Mouse (Mus musculus) MEL (cell line): ENCODE data around the gene Naa20. TPM values are rescaled to one million over a fixed set of nuclear protein-coding genes. Genes with fewer than 3 reads are reported as not detected.
A peak's percentile ranks its signal among the peaks of the same experiment; 100 is the strongest.

Experiments used
- DNase-seq: peaks from one replicate; pipeline ENCODE4 v3.0.0; 2011; ENCODE audit warnings: low read depth, low spot score
- H3K27ac ChIP-seq: 2 replicates; pipeline ENCODE4 v1.5.1; 2012; ENCODE audit warnings: low read depth, mild to moderate bottlenecking, control low read depth, low read length, moderate library complexity; ENCODE audit not compliant: control insufficient read depth
- H3K27me3 ChIP-seq, 2 experiments: fragments of 150-350 bp in 1 of 2; sonication (generic) in 1 of 2; 2 replicates each; pipeline ENCODE4 v1.6.1; 2012; ENCODE audit warnings: low read length in 2 of 2, mild to moderate bottlenecking in 2 of 2, improper control_type of control experiment in 1 of 2, moderate library complexity in 1 of 2; ENCODE audit not compliant: insufficient read depth in 2 of 2, control insufficient read depth in 1 of 2
- H3K36me3 ChIP-seq, 2 experiments: 2 replicates each; pipeline ENCODE4 v1.6.1; 2012 to 2014; ENCODE audit warnings: low read length in 2 of 2, improper control_type of control experiment in 1 of 2, inconsistent platforms in 1 of 2, mild to moderate bottlenecking in 1 of 2; ENCODE audit not compliant: insufficient read depth in 2 of 2, control insufficient read depth in 1 of 2
- H3K4me1 ChIP-seq, 2 experiments: fragments of 150-350 bp in 1 of 2; sonication (generic) in 1 of 2; 2 replicates each; pipeline ENCODE4 v1.6.1; 2012; ENCODE audit warnings: low read length in 2 of 2, improper control_type of control experiment in 1 of 2, mild to moderate bottlenecking in 1 of 2; ENCODE audit not compliant: insufficient read depth in 2 of 2, control insufficient read depth in 1 of 2
- H3K4me3 ChIP-seq, 2 experiments: fragments of 150-350 bp in 1 of 2; sonication (generic) in 1 of 2; 2 replicates each; pipeline ENCODE4 v1.5.1; 2012; ENCODE audit warnings: low read depth in 2 of 2, low read length in 2 of 2, mild to moderate bottlenecking in 2 of 2, moderate library complexity in 2 of 2, control low read depth in 1 of 2, improper control_type of control experiment in 1 of 2; ENCODE audit not compliant: control insufficient read depth in 1 of 2, insufficient read depth in 1 of 2
- H3K79me2 ChIP-seq: 2 replicates; pipeline ENCODE4 v1.6.1; 2012; ENCODE audit warnings: mild to moderate bottlenecking, low read length, moderate library complexity; ENCODE audit not compliant: control insufficient read depth, poor library complexity, insufficient read depth
- H3K9ac ChIP-seq: 2 replicates; pipeline ENCODE4 v1.6.1; 2012; ENCODE audit warnings: low read depth, mild to moderate bottlenecking, control low read depth, low read length, moderate library complexity; ENCODE audit not compliant: control insufficient read depth, poor library complexity, severe bottlenecking
- H3K9me3 ChIP-seq: fragments of 150-350 bp; sonication (generic); replicated peaks from 2 replicates; pipeline ENCODE4 v1.6.1; 2012; ENCODE audit warnings: mild to moderate bottlenecking, low read length, improper control_type of control experiment, moderate library complexity; ENCODE audit not compliant: insufficient read depth
- BHLHE40 ChIP-seq: IDR thresholded peaks from 2 replicates; pipeline ENCODE4 v1.6.1; 2012; ENCODE audit warnings: low read depth, mild to moderate bottlenecking, inconsistent platforms, low read length, improper control_type of control experiment, borderline replicate concordance
- CHD1 ChIP-seq: IDR thresholded peaks from 2 replicates; pipeline ENCODE4 v1.6.1; 2012; ENCODE audit warnings: low read depth, mild to moderate bottlenecking, inconsistent platforms, low read length, improper control_type of control experiment
- ELF1 ChIP-seq: IDR thresholded peaks from 2 replicates; pipeline ENCODE4 v1.6.1; 2014; ENCODE audit warnings: low read depth, mild to moderate bottlenecking, inconsistent platforms, low read length, improper control_type of control experiment, moderate library complexity
- EP300 ChIP-seq, 2 experiments: IDR thresholded peaks; 2 replicates each; pipeline ENCODE4 v1.6.1; 2011; ENCODE audit warnings: improper control_type of control experiment in 2 of 2, low read length in 2 of 2, low read depth in 1 of 2, mild to moderate bottlenecking in 1 of 2
- ETS1 ChIP-seq: IDR thresholded peaks from 2 replicates; pipeline ENCODE4 v1.6.1; 2012; ENCODE audit warnings: low read depth, mild to moderate bottlenecking, inconsistent platforms, low read length, improper control_type of control experiment, moderate library complexity
- HCFC1 ChIP-seq: IDR thresholded peaks from 2 replicates; pipeline ENCODE4 v1.6.1; 2012; ENCODE audit warnings: low read depth, mild to moderate bottlenecking, inconsistent platforms, low read length, improper control_type of control experiment, moderate library complexity
- KAT2A ChIP-seq: conservative IDR thresholded peaks from 2 replicates; pipeline ENCODE4 v1.6.1; 2012; ENCODE audit warnings: low read depth, low read length, improper control_type of control experiment, inconsistent platforms
- MAZ ChIP-seq: IDR thresholded peaks from 2 replicates; pipeline ENCODE4 v1.6.1; 2012; ENCODE audit warnings: low read depth, mild to moderate bottlenecking, inconsistent platforms, low read length, improper control_type of control experiment
- MXI1 ChIP-seq: IDR thresholded peaks from 2 replicates; pipeline ENCODE4 v1.6.1; 2011; ENCODE audit warnings: mild to moderate bottlenecking, low read depth, low read length, improper control_type of control experiment
- MYB ChIP-seq: IDR thresholded peaks from 2 replicates; pipeline ENCODE4 v1.6.1; 2011; ENCODE audit warnings: mild to moderate bottlenecking, low read depth, low read length, improper control_type of control experiment
- MYC ChIP-seq: IDR thresholded peaks from 2 replicates; pipeline ENCODE4 v1.6.1; 2011; ENCODE audit warnings: low read depth, mild to moderate bottlenecking, low read length, improper control_type of control experiment, moderate library complexity
- POLR2A ChIP-seq, 2 experiments: IDR thresholded peaks; 2 replicates each; pipeline ENCODE4 v1.6.1; 2011 to 2012; ENCODE audit warnings: low read length in 2 of 2, mild to moderate bottlenecking in 2 of 2, control low read depth in 1 of 2, improper control_type of control experiment in 1 of 2, low read depth in 1 of 2, moderate library complexity in 1 of 2; ENCODE audit not compliant: control insufficient read depth in 1 of 2, insufficient read depth in 1 of 2, poor library complexity in 1 of 2
- POLR2AphosphoS2 ChIP-seq: IDR thresholded peaks from 2 replicates; pipeline ENCODE4 v1.6.1; 2011; ENCODE audit warnings: low read length, improper control_type of control experiment
- RCOR1 ChIP-seq: IDR thresholded peaks from 2 replicates; pipeline ENCODE4 v1.6.1; 2012; ENCODE audit warnings: low read depth, mild to moderate bottlenecking, inconsistent platforms, low read length, improper control_type of control experiment
- SMC3 ChIP-seq: IDR thresholded peaks from 2 replicates; pipeline ENCODE4 v1.6.1; 2011; ENCODE audit warnings: low read depth, low read length, improper control_type of control experiment
- USF1 ChIP-seq: IDR thresholded peaks from 2 replicates; pipeline ENCODE4 v1.6.1; 2014; ENCODE audit warnings: low read depth, mild to moderate bottlenecking, inconsistent platforms, low read length, improper control_type of control experiment, moderate library complexity
- ZC3H11A ChIP-seq: IDR thresholded peaks from 2 replicates; pipeline ENCODE4 v1.6.1; 2012; ENCODE audit warnings: low read depth, mild to moderate bottlenecking, inconsistent platforms, low read length, improper control_type of control experiment
- ZKSCAN1 ChIP-seq: IDR thresholded peaks from 2 replicates; pipeline ENCODE4 v1.6.1; 2012; ENCODE audit warnings: low read depth, mild to moderate bottlenecking, inconsistent platforms, low read length, improper control_type of control experiment, moderate library complexity
- ZMIZ1 ChIP-seq: IDR thresholded peaks from 2 replicates; pipeline ENCODE4 v1.6.1; 2012; ENCODE audit warnings: low read depth, mild to moderate bottlenecking, inconsistent platforms, low read length, improper control_type of control experiment, moderate library complexity
- ZNF384 ChIP-seq: IDR thresholded peaks from 2 replicates; pipeline ENCODE4 v1.6.1; 2012; ENCODE audit warnings: low read depth, mild to moderate bottlenecking, inconsistent platforms, low read length, improper control_type of control experiment
- polyA plus RNA-seq, 2 experiments: library from polyadenylated mRNA; stranded (reverse) in 1 of 2; unstranded in 1 of 2; fragments of >175 nt in 1 of 2; fragments of >200 nt in 1 of 2; gene quantifications; 2 replicates each; pipeline versions ENCODE4 v1.2.1 to v1.2.4; 2012; ENCODE audit warnings: low replicate concordance in 2 of 2, low read depth in 1 of 2; ENCODE audit not compliant: insufficient read length in 2 of 2, insufficient read depth in 1 of 2, missing spikeins in 1 of 2
- total RNA-seq: library from RNA; depleted of rRNA; stranded (reverse); fragments of 300-350 nt; gene quantifications from 2 replicates; pipeline ENCODE4 v1.2.3, GENCODE M21; 2012

The Naa20 gene
- total and polyA plus RNA-seq, 3 experiments: 86.3 to 88.1 TPM; not detected in 1

- TF ChIP-seq MYC (no peak), RCOR1 (no peak), ELF1 (no peak), ZMIZ1 (no peak), ZKSCAN1 (no peak), POLR2AphosphoS2 (no peak)
- no peak overlapping the region for H3K9ac ChIP-seq
- H3K27me3 ChIP-seq: 0 out of 4 replicates have a peak, but pooled peaks cover 0 to 2% of the 10 kb centered on the region in 2 experiments
- H3K9me3 ChIP-seq: no peaks in the 10 kb centered on the region
- peaks cover 3 to 5% of the 10 kb centered on the region in 2 experiments; a peak in 2 of 4 replicates for H3K4me1 ChIP-seq
- no peak for DNase-seq
- H3K27ac ChIP-seq: no peak overlapping the region
- H3K79me2 ChIP-seq: no peaks in the 10 kb centered on the region
- no peak overlapping the region for H3K4me3 ChIP-seq
- H3K36me3 ChIP-seq: peaks cover 0 to 4% of the 10 kb centered on the region in 2 experiments; a peak in 1 of 4 replicates
Observed at GRCm38 (mm10) chr2:145949475-145950068, 47.7 kb downstream of the Naa20 start.

- no peak overlapping the region for H3K27ac ChIP-seq
- H3K27me3 ChIP-seq: 0 out of 4 replicates have a peak, but pooled peaks cover 0 to 2% of the 10 kb centered on the region in 2 experiments
- H3K4me3 ChIP-seq: no peak overlapping the region
- peaks cover 0 to 4% of the 10 kb centered on the region in 2 experiments; a peak in 1 of 4 replicates for H3K36me3 ChIP-seq
- no peak overlapping the region for H3K9ac ChIP-seq
- peaks cover 3 to 5% of the 10 kb centered on the region in 2 experiments; a peak in 2 of 4 replicates for H3K4me1 ChIP-seq
- H3K79me2 ChIP-seq: no peaks in the 10 kb centered on the region
- no peak for DNase-seq
- no peaks in the 10 kb centered on the region for H3K9me3 ChIP-seq
- TF ChIP-seq ZMIZ1: no peak
- no peak for TF ChIP-seq EP300 (IDR thresholded peaks at IDR 0.05; ENCODE audit: low read depth in 1 of 2, low read length in 2 of 2)
- TF ChIP-seq POLR2A (IDR thresholded peaks at IDR 0.05; ENCODE audit: control insufficient read depth in 1 of 2, insufficient read depth in 1 of 2, low read depth in 1 of 2, low read length in 2 of 2, poor library complexity in 1 of 2): no peak
- TF ChIP-seq MAZ: no peak
- TF ChIP-seq USF1: no peak
Observed at GRCm38 (mm10) chr2:145950239-145950638, 48.3 kb downstream of the Naa20 start.

GRCm38 (mm10) chr2:145952726-145953125, 50.8 kb downstream of the Naa20 start:
- DNase-seq: peak; percentile 21
- Histone ChIP-seq H3K36me3 (peaks cover 0 to 4% of the 10 kb centered on the region in 2 experiments; a peak in 1 of 4 replicates), H3K4me1 (peaks cover 3 to 5% of the 10 kb centered on the region in 2 experiments; a peak in 3 of 4 replicates), H3K9ac (no peak overlapping the region), H3K27ac (no peak overlapping the region), H3K27me3 (0 out of 4 replicates have a peak, but pooled peaks cover 0 to 2% of the 10 kb centered on the region in 2 experiments), H3K9me3 (no peaks in the 10 kb centered on the region), H3K79me2 (no peaks in the 10 kb centered on the region)
- TF ChIP-seq MXI1: peak; percentile 41; the same call in 1 of the 2 replicates
- no peak for TF ChIP-seq SMC3
- TF ChIP-seq KAT2A: no peak
- TF ChIP-seq USF1: peak; percentile 77
- peak; percentile 59 for TF ChIP-seq ZNF384
- no peak for TF ChIP-seq HCFC1
- no peak for TF ChIP-seq RCOR1
- TF ChIP-seq MYB: no peak
- TF ChIP-seq ETS1: peak; percentile 50; the same call in 1 of the 2 replicates
- TF ChIP-seq POLR2A (IDR thresholded peaks at IDR 0.05; ENCODE audit: control insufficient read depth in 1 of 2, insufficient read depth in 1 of 2, low read depth in 1 of 2, low read length in 2 of 2, poor library complexity in 1 of 2): no peak
- TF ChIP-seq CHD1: no peak
- 0 out of 2 replicates have a peak, but pooled peaks have one; percentile 7 for TF ChIP-seq BHLHE40
- TF ChIP-seq ZC3H11A: no peak
- TF ChIP-seq, all 39 proteins: peak for 5
- H3K4me3 ChIP-seq: no peak overlapping the region
